Mouse (Mus musculus) kidney, adult 2 months (tissue): ENCODE measurements at regions not wholly inside any gene's neighbourhood (a gene's known extent, or its start where the extent isn't known, plus 50 kb on each side); places are given as distances from the start of the nearest gene placed in this dataset.

Source experiments
- CTCF ChIP-seq: fragments of 200-500 bp; conservative IDR thresholded peaks from 2 replicates; pipeline ENCODE4 v1.5.1; 2011; ENCODE audit warnings: low read depth, mild to moderate bottlenecking, control low read depth, low read length, moderate library complexity, mixed read lengths; ENCODE audit not compliant: insufficient read depth, insufficient read length
- POLR2A ChIP-seq: fragments of 200-500 bp; IDR thresholded peaks from one replicate; pipeline ENCODE4 v1.6.1; 2011; ENCODE audit warnings: low read depth, low read length, control low read depth

DNA sequence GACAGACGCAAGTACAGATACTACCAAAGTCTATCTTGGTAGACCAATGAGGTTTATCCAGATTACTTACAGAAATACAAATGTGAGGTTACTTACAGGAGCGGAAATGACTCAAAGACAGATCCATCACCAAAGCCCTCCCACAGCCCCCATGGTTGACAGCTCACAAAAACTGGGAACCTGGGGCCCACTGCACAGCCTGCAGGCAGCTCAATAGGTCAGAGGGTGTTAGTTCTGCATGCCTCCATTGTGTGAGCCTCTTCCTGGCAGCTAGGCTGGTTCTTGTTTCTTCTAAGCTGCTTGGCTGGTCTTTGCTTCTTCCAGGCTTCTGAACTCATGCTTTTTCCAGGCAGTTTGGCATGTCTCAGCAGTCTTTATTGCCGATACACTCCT lies 138.5 kb upstream of the Map3k7 start:
- TF ChIP-seq CTCF (no peak), POLR2A (no peak)
